Mouse (Mus musculus) liver, adult 2 months (tissue): ENCODE measurements at regions not wholly inside any gene's neighbourhood (a gene's known extent, or its start where the extent isn't known, plus 50 kb on each side); places are given as distances from the start of the nearest gene placed in this dataset.

ENCODE experiments used
- CTCF ChIP-seq: fragments of 200-500 bp; IDR thresholded peaks from 2 replicates; pipeline ENCODE4 v1.5.1; 2011; ENCODE audit warnings: low read depth, low read length, control low read depth
- POLR2A ChIP-seq: fragments of 200-500 bp; IDR thresholded peaks from 2 replicates; pipeline ENCODE4 v1.6.1; 2011; ENCODE audit warnings: low read length, control low read depth; ENCODE audit not compliant: insufficient read depth; ENCODE audit errors: extremely low read depth

DNA sequence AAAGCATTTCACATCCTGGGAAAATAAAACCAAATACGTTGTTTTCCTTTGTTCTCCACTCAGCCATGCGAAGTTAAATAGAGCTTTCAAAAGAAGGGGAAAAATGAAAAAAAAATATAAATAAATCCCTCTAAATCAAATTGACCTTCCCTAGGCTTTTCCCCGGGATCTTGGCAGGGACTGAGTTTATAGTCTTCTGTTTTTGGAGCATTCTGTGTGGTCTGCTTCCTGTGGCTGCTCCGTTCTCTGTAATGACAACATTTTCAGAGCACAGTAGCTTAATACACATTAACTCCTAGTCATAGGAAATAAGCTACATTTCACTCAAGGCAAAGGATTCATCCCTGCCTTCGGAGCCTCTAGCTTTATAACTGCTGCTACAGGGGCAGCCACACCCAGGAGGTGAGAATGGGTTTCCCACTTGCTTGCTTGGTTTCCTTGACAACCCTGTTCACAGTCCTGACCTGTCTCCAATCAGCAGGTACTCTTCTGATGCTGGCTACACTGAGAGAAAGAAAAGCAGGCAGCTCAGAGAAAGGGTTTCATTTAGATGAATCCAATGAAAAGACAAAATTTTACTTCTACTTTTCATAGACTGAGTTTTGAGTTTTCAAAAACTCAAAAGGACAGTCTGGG, 51.9 kb upstream of the Dkk2 start:
- no peak for TF ChIP-seq CTCF
- TF ChIP-seq POLR2A = no peak
